Mouse (Mus musculus) kidney, adult 2 months (tissue): ENCODE results near the gene Zfp93.

ENCODE experiments used
- CTCF ChIP-seq: fragments of 200-500 bp; conservative IDR thresholded peaks from 2 replicates; pipeline ENCODE4 v1.5.1; 2011; ENCODE audit warnings: low read depth, mild to moderate bottlenecking, control low read depth, low read length, moderate library complexity, mixed read lengths; ENCODE audit not compliant: insufficient read depth, insufficient read length
- POLR2A ChIP-seq: fragments of 200-500 bp; IDR thresholded peaks from one replicate; pipeline ENCODE4 v1.6.1; 2011; ENCODE audit warnings: low read depth, low read length, control low read depth

DNA sequence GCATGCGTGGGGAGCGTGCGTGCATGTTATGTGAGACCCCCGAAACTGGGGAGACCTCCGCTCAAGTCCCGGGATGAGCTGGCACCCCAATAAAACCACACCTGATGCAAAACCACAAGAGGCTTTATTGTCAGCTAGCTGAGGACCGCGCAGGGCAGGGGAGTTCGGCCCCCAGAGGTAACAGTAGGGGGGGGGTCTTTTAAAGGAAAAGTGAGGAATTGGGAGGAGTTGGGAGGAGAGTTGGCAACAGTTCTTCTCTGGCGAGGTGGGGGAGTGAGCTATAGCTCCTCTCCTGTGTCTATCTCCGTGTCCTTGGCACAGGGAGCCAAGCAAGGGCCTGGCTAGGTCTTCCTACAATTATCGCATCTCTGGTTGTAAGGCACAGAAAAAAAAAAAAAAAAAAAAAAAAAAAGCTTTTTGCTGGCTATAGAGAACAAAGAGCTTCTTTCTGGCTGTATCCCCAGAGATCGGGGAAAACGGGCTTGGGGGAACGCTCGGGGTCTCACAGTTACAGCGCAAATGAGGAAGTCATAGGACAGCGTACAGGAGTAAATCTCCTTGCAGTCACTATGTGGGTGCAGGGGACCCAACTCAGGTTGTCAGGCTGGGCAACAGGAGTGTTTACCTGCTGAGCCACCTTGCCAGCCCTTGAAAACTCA, 29.7 kb downstream of the Zfp93 start:
- no peak for TF ChIP-seq CTCF
- no peak for TF ChIP-seq POLR2A
